Mouse (Mus musculus) CH12.LX (cell line): ENCODE measurements around the gene Hes3. TPM values are rescaled to one million over a fixed set of nuclear protein-coding genes. Genes with fewer than 3 reads are reported as not detected.

Experiments used
- DNase-seq: peaks from one replicate; pipeline ENCODE4 v3.0.0-alpha.2; 2013; ENCODE audit errors: extremely low read depth
- H3K27ac ChIP-seq: 2 replicates; pipeline ENCODE4 v1.5.1; 2012; ENCODE audit warnings: low read depth, mild to moderate bottlenecking, control low read depth, moderate library complexity; ENCODE audit not compliant: insufficient read depth
- H3K27me3 ChIP-seq: replicated peaks from 2 replicates; pipeline ENCODE3; 2012; ENCODE audit warnings: inconsistent platforms
- H3K36me3 ChIP-seq, 2 experiments: replicated peaks in 1 of 2; 2 replicates each; pipeline versions ENCODE3 to v1.6.1; 2012; ENCODE audit warnings: inconsistent platforms in 1 of 2, low read length in 1 of 2, mild to moderate bottlenecking in 1 of 2, mixed read lengths in 1 of 2, moderate library complexity in 1 of 2; ENCODE audit not compliant: control insufficient read depth in 1 of 2, insufficient read depth in 1 of 2
- H3K4me1 ChIP-seq, 2 experiments: 2 replicates each; pipeline ENCODE4 v1.6.1; 2012; ENCODE audit warnings: inconsistent platforms in 1 of 2, moderate library complexity in 1 of 2; ENCODE audit not compliant: insufficient read depth in 2 of 2, control insufficient read depth in 1 of 2
- H3K4me2 ChIP-seq: 2 replicates; pipeline ENCODE4 v1.6.1; 2012; ENCODE audit warnings: low read depth, mild to moderate bottlenecking, control low read depth; ENCODE audit not compliant: poor library complexity, insufficient read depth, severe bottlenecking
- H3K4me3 ChIP-seq, 3 experiments: fragments of 150-350 bp in 1 of 3; sonication (generic) in 1 of 3; replicated peaks in 1 of 3; 2 replicates each; pipeline versions ENCODE3 to v1.5.1; 2011 to 2012; ENCODE audit warnings: low read depth in 2 of 3, low read length in 2 of 3, mild to moderate bottlenecking in 2 of 3, moderate library complexity in 2 of 3, control low read depth in 1 of 3, improper control_type of control experiment in 1 of 3, inconsistent platforms in 1 of 3, mixed read lengths in 1 of 3; ENCODE audit not compliant: poor library complexity in 1 of 3
- H3K79me2 ChIP-seq: replicated peaks from 2 replicates; pipeline ENCODE4 v1.6.1; 2012; ENCODE audit warnings: mild to moderate bottlenecking, moderate library complexity; ENCODE audit not compliant: control insufficient read depth, poor library complexity, insufficient read depth, severe bottlenecking; ENCODE audit errors: extremely low read depth
- H3K9ac ChIP-seq: 2 replicates; pipeline ENCODE4 v1.6.1; 2012; ENCODE audit warnings: low read depth, mild to moderate bottlenecking, control low read depth, moderate library complexity; ENCODE audit not compliant: insufficient read depth
- H3K9me3 ChIP-seq: replicated peaks from 2 replicates; pipeline ENCODE3; 2012; ENCODE audit warnings: low read length, inconsistent platforms, mixed read lengths
- CTCF ChIP-seq, 2 experiments: IDR thresholded peaks in 1 of 2; conservative IDR thresholded peaks in 1 of 2; 2 replicates each; pipeline ENCODE4 v1.5.1; 2011 to 2012; ENCODE audit warnings: low read depth in 2 of 2, low read length in 2 of 2, improper control_type of control experiment in 1 of 2, inconsistent platforms in 1 of 2, mild to moderate bottlenecking in 1 of 2, moderate library complexity in 1 of 2
- E2F4 ChIP-seq: IDR thresholded peaks from 2 replicates; pipeline ENCODE4 v1.6.1; 2011; ENCODE audit warnings: low read depth, low read length, improper control_type of control experiment; ENCODE audit not compliant: insufficient replicate concordance
- ETS1 ChIP-seq: conservative IDR thresholded peaks from 2 replicates; pipeline ENCODE4 v1.6.1; 2012; ENCODE audit warnings: low read depth, mild to moderate bottlenecking, inconsistent platforms, low read length, improper control_type of control experiment, moderate library complexity
- HCFC1 ChIP-seq: IDR thresholded peaks from 2 replicates; pipeline ENCODE4 v1.6.1; 2012; ENCODE audit warnings: low read depth, mild to moderate bottlenecking, inconsistent platforms, low read length, improper control_type of control experiment
- JUN ChIP-seq: IDR thresholded peaks from 2 replicates; pipeline ENCODE4 v1.6.1; 2011; ENCODE audit warnings: low read depth, mild to moderate bottlenecking, low read length, improper control_type of control experiment, moderate library complexity; ENCODE audit not compliant: insufficient read depth
- KAT2A ChIP-seq: IDR thresholded peaks from 2 replicates; pipeline ENCODE4 v1.6.1; 2012; ENCODE audit warnings: low read length, improper control_type of control experiment, inconsistent platforms; ENCODE audit not compliant: insufficient replicate concordance
- MAFK ChIP-seq: IDR thresholded peaks from 2 replicates; pipeline ENCODE4 v1.6.1; 2011; ENCODE audit warnings: low read length, improper control_type of control experiment; ENCODE audit not compliant: insufficient replicate concordance
- NELFE ChIP-seq: IDR thresholded peaks from 2 replicates; pipeline ENCODE4 v1.6.1; 2011; ENCODE audit warnings: low read depth, low read length, improper control_type of control experiment
- NRF1 ChIP-seq: IDR thresholded peaks from 2 replicates; pipeline ENCODE4 v1.6.1; 2014; ENCODE audit warnings: low read depth, mild to moderate bottlenecking, inconsistent platforms, low read length, improper control_type of control experiment, moderate library complexity
- PAX5 ChIP-seq: IDR thresholded peaks from 2 replicates; pipeline ENCODE4 v1.6.1; 2012; ENCODE audit warnings: low read length, inconsistent platforms, mixed read lengths
- RAD21 ChIP-seq: IDR thresholded peaks from 2 replicates; pipeline ENCODE4 v1.6.1; 2011; ENCODE audit warnings: low read depth, mild to moderate bottlenecking, low read length, improper control_type of control experiment, moderate library complexity
- SMC3 ChIP-seq: IDR thresholded peaks from 2 replicates; pipeline ENCODE4 v1.6.1; 2011; ENCODE audit warnings: low read depth, low read length, improper control_type of control experiment
- TBP ChIP-seq: conservative IDR thresholded peaks from 2 replicates; pipeline ENCODE4 v1.6.1; 2011; ENCODE audit warnings: low read depth, low read length, improper control_type of control experiment
- TCF12 ChIP-seq: IDR thresholded peaks from 2 replicates; pipeline ENCODE4 v1.6.1; 2014; ENCODE audit warnings: low read depth, mild to moderate bottlenecking, inconsistent platforms, low read length, improper control_type of control experiment
- UBTF ChIP-seq: IDR thresholded peaks from 2 replicates; pipeline ENCODE4 v1.6.1; 2012; ENCODE audit warnings: low read depth, mild to moderate bottlenecking, inconsistent platforms, low read length, improper control_type of control experiment, moderate library complexity
- USF1 ChIP-seq: IDR thresholded peaks from 2 replicates; pipeline ENCODE4 v1.6.1; 2014; ENCODE audit warnings: low read depth, mild to moderate bottlenecking, inconsistent platforms, low read length, improper control_type of control experiment
- USF2 ChIP-seq: conservative IDR thresholded peaks from 2 replicates; pipeline ENCODE4 v1.6.1; 2011; ENCODE audit warnings: low read depth, low read length, improper control_type of control experiment
- ZC3H11A ChIP-seq: IDR thresholded peaks from 2 replicates; pipeline ENCODE4 v1.6.1; 2012; ENCODE audit warnings: low read depth, mild to moderate bottlenecking, inconsistent platforms, low read length, improper control_type of control experiment
- ZMIZ1 ChIP-seq: IDR thresholded peaks from 2 replicates; pipeline ENCODE4 v1.6.1; 2012; ENCODE audit warnings: low read depth, mild to moderate bottlenecking, inconsistent platforms, low read length, improper control_type of control experiment
- ZNF384 ChIP-seq: IDR thresholded peaks from 2 replicates; pipeline ENCODE4 v1.6.1; 2012; ENCODE audit warnings: low read depth, low read length, improper control_type of control experiment, inconsistent platforms
- dilution Hi-C: fragments of 300-500 bp; cut with MboI; formaldehyde crosslinking; loops from 2 replicates; pipeline ENCODE4 v1.14.3; 2020; ENCODE audit warnings: low sequenced_read_pairs; ENCODE audit not compliant: extremely low pct_unique_long_range_greater_than_20kb, extremely low pct_ligation_motif_present
- in situ Hi-C: fragments of 300-500 bp; cut with MboI; formaldehyde crosslinking; loops from 3 replicates; pipeline ENCODE4 v1.14.3; 2019; ENCODE audit warnings: low sequenced_read_pairs, low pct_ligation_motif_present, low pct_unique_long_range_greater_than_20kb, mixed read lengths
- polyA plus RNA-seq: library from polyadenylated mRNA; unstranded; fragments of >175 nt; gene quantifications from 2 replicates; pipeline ENCODE4 v1.2.1, GENCODE M21; 2012; ENCODE audit warnings: low read depth; ENCODE audit not compliant: insufficient read length
- total RNA-seq, 2 experiments: library from RNA; depleted of rRNA; stranded (reverse); fragments of 300-350 nt in 1 of 2; fragments of >200 nt in 1 of 2; gene quantifications; 2 replicates each; pipeline ENCODE4 v1.2.3; 2012 to 2014

Hes3 gene
- total and polyA plus RNA-seq, 3 experiments = 0.17 to 0.21 TPM; not detected in 1

DNA sequence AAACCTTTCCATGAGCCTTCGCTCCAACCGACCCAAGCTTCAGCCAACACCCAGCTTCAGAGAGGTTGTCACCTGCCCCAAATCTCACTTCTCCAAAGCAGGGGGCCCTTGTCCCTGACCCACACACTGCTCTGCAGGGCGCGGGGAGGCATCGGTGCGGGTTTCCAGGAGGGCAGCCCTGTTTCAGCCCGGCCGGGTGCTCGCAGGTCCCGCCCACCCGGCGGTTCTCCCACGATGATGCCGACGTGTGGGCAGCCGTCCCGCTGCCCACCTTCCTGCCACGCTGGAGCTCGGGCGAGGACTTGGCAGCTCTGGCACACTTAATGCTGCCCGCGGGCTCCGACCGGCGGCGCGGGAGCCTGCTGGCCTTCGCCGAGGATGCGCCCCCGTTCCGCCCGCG, 8.7 kb downstream of the Hes3 start:
- no peak overlapping the region for H3K9ac ChIP-seq
- peaks cover 5% of the 10 kb centered on the region for H3K9me3 ChIP-seq
- peaks cover 39% of the 10 kb centered on the region for H3K27me3 ChIP-seq
- peaks cover 9 to 15% of the 10 kb centered on the region in 2 experiments for H3K4me1 ChIP-seq
- TF ChIP-seq ETS1 (no peak), UBTF (no peak), USF2 (no peak), ZC3H11A (no peak), RAD21 (no peak)
- no peak for DNase-seq
- no peak overlapping the region for H3K27ac ChIP-seq
- peaks cover 0 to 16% of the 10 kb centered on the region in 2 experiments for H3K36me3 ChIP-seq
- peak overlapping the region; percentile 69 for H3K4me2 ChIP-seq
- in situ Hi-C loops (loop anchor here (25.0 kb wide), 1 partner anchor 1830 kb away; no protein-coding TSS in a partner anchor), dilution Hi-C loops (no loop called here)
- peak overlapping the region in 1 of 3 experiments; percentile 36 for H3K4me3 ChIP-seq
- no peaks in the 10 kb centered on the region for H3K79me2 ChIP-seq

DNA sequence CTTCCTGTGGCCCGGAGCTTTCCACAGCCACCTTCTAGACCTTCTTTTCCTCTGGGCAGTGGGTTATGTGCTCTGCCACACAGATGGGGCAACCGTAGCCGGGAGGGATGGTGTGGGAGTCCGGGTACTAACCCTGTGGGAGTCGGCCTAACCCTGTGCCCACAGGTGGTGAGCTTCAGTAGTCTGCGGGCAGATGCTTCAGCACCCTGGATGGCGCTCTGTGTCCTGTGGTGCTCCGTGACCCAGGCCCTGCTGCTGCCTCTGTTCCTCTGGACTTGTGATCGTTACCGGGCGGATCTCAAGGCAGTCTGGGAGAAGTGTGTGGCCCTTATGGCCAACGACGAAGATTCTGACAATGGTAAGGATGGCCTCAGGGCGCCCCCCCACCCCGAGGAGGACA, 9.9 kb downstream of the Hes3 start:
- in situ Hi-C loops = loop anchor here (25.0 kb wide), 1 partner anchor 1831 kb away; no protein-coding TSS in a partner anchor
- Histone ChIP-seq H3K79me2 (no peaks in the 10 kb centered on the region), H3K4me3 (no peak overlapping the region), H3K4me1 (peaks cover 9 to 15% of the 10 kb centered on the region in 2 experiments), H3K9me3 (peaks cover 5% of the 10 kb centered on the region), H3K36me3 (peaks cover 0 to 16% of the 10 kb centered on the region in 2 experiments), H3K9ac (no peak overlapping the region), H3K27ac (no peak overlapping the region), H3K27me3 (peaks cover 30% of the 10 kb centered on the region), H3K4me2 (no peak overlapping the region)
- no peak for DNase-seq
- dilution Hi-C loops = no loop called here
- TF ChIP-seq ETS1 (no peak), JUN (no peak), E2F4 (no peak), KAT2A (no peak), ZC3H11A (no peak), ZNF384 (no peak), NRF1 (no peak), CTCF (conservative IDR thresholded peaks at IDR 0.05 in 1 of 2, IDR thresholded peaks at IDR 0.05 in 1 of 2; ENCODE audit: low read depth in 2 of 2, low read length in 2 of 2) (no peak), USF1 (no peak), NELFE (no peak), TCF12 (no peak), PAX5 (no peak), ZMIZ1 (no peak), HCFC1 (no peak), UBTF (no peak), SMC3 (no peak), MAFK (no peak), TBP (no peak)
